Mouse (Mus musculus) embryonic fibroblast, embryonic 13.5 days (primary cell): ENCODE results near the gene Slc6a6.

Source experiments
- CTCF ChIP-seq: IDR thresholded peaks from 2 replicates; pipeline ENCODE4 v1.5.1; 2011; ENCODE audit warnings: mild to moderate bottlenecking, control low read depth, low read length, moderate library complexity, borderline replicate concordance; ENCODE audit not compliant: insufficient read depth
- POLR2A ChIP-seq: IDR thresholded peaks from 2 replicates; pipeline ENCODE4 v1.6.1; 2011; ENCODE audit warnings: low read depth, mild to moderate bottlenecking, control low read depth, low read length, moderate library complexity

DNA sequence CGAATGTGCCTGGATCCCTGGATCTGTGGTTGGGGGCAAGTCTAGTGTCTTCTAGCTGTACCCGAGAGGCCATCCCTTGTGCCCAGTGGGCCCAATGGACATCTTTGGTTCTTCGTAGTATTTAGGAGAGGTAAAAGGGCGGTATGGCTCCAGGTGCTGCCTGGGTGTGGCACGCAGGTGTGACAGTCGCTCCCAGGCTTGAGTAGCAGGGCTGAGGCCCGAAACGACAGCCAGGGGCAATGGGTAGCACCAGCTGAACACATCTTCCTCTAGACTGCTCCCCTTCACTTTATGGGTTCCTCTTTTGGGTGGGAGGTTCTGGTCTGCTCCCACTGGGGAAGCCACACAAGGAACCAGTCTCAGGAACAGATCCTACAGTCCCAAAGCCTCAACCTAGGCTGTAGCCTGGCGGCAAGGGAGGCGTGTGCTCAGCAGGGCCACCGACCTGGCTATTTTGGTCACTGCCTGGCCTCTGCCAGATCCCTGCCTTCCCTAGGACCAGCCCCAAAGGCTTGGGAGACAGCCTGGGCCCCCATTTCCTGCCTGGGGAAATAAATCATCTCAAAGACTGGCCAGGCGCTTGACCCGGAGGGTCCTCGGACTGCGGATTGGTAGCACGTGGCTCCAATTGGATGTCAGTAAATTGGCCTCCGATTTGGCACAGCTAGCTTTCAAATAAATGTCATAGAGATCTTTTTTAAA, 1.1 kb downstream of the Slc6a6 start:
- no peak for TF ChIP-seq CTCF
- no peak for TF ChIP-seq POLR2A
